Mouse (Mus musculus) MEL (cell line): ENCODE data around the gene Plekhg1. TPM values are rescaled to one million over a fixed set of nuclear protein-coding genes. Genes with fewer than 3 reads are reported as not detected.

ENCODE experiments used
- DNase-seq: peaks from one replicate; pipeline ENCODE4 v3.0.0; 2011; ENCODE audit warnings: low read depth, low spot score
- H3K27ac ChIP-seq: 2 replicates; pipeline ENCODE4 v1.5.1; 2012; ENCODE audit warnings: low read depth, mild to moderate bottlenecking, control low read depth, low read length, moderate library complexity; ENCODE audit not compliant: control insufficient read depth
- H3K27me3 ChIP-seq, 2 experiments: fragments of 150-350 bp in 1 of 2; sonication (generic) in 1 of 2; 2 replicates each; pipeline ENCODE4 v1.6.1; 2012; ENCODE audit warnings: low read length in 2 of 2, mild to moderate bottlenecking in 2 of 2, improper control_type of control experiment in 1 of 2, moderate library complexity in 1 of 2; ENCODE audit not compliant: insufficient read depth in 2 of 2, control insufficient read depth in 1 of 2
- H3K36me3 ChIP-seq, 2 experiments: 2 replicates each; pipeline ENCODE4 v1.6.1; 2012 to 2014; ENCODE audit warnings: low read length in 2 of 2, improper control_type of control experiment in 1 of 2, inconsistent platforms in 1 of 2, mild to moderate bottlenecking in 1 of 2; ENCODE audit not compliant: insufficient read depth in 2 of 2, control insufficient read depth in 1 of 2
- H3K4me1 ChIP-seq, 2 experiments: fragments of 150-350 bp in 1 of 2; sonication (generic) in 1 of 2; 2 replicates each; pipeline ENCODE4 v1.6.1; 2012; ENCODE audit warnings: low read length in 2 of 2, improper control_type of control experiment in 1 of 2, mild to moderate bottlenecking in 1 of 2; ENCODE audit not compliant: insufficient read depth in 2 of 2, control insufficient read depth in 1 of 2
- H3K4me3 ChIP-seq, 2 experiments: fragments of 150-350 bp in 1 of 2; sonication (generic) in 1 of 2; 2 replicates each; pipeline ENCODE4 v1.5.1; 2012; ENCODE audit warnings: low read depth in 2 of 2, low read length in 2 of 2, mild to moderate bottlenecking in 2 of 2, moderate library complexity in 2 of 2, control low read depth in 1 of 2, improper control_type of control experiment in 1 of 2; ENCODE audit not compliant: control insufficient read depth in 1 of 2, insufficient read depth in 1 of 2
- H3K79me2 ChIP-seq: 2 replicates; pipeline ENCODE4 v1.6.1; 2012; ENCODE audit warnings: mild to moderate bottlenecking, low read length, moderate library complexity; ENCODE audit not compliant: control insufficient read depth, poor library complexity, insufficient read depth
- H3K9ac ChIP-seq: 2 replicates; pipeline ENCODE4 v1.6.1; 2012; ENCODE audit warnings: low read depth, mild to moderate bottlenecking, control low read depth, low read length, moderate library complexity; ENCODE audit not compliant: control insufficient read depth, poor library complexity, severe bottlenecking
- H3K9me3 ChIP-seq: fragments of 150-350 bp; sonication (generic); replicated peaks from 2 replicates; pipeline ENCODE4 v1.6.1; 2012; ENCODE audit warnings: mild to moderate bottlenecking, low read length, improper control_type of control experiment, moderate library complexity; ENCODE audit not compliant: insufficient read depth
- BHLHE40 ChIP-seq: IDR thresholded peaks from 2 replicates; pipeline ENCODE4 v1.6.1; 2012; ENCODE audit warnings: low read depth, mild to moderate bottlenecking, inconsistent platforms, low read length, improper control_type of control experiment, borderline replicate concordance
- CHD2 ChIP-seq: IDR thresholded peaks from 2 replicates; pipeline ENCODE4 v1.6.1; 2011; ENCODE audit warnings: low read length, improper control_type of control experiment
- E2F4 ChIP-seq: IDR thresholded peaks from 2 replicates; pipeline ENCODE4 v1.6.1; 2011; ENCODE audit warnings: low read depth, low read length, improper control_type of control experiment, borderline replicate concordance
- ETS1 ChIP-seq: IDR thresholded peaks from 2 replicates; pipeline ENCODE4 v1.6.1; 2012; ENCODE audit warnings: low read depth, mild to moderate bottlenecking, inconsistent platforms, low read length, improper control_type of control experiment, moderate library complexity
- MAX ChIP-seq: IDR thresholded peaks from 2 replicates; pipeline ENCODE4 v1.6.1; 2011; ENCODE audit warnings: low read length, improper control_type of control experiment
- NELFE ChIP-seq: IDR thresholded peaks from 2 replicates; pipeline ENCODE4 v1.6.1; 2011; ENCODE audit warnings: low read depth, low read length, improper control_type of control experiment
- POLR2AphosphoS2 ChIP-seq: IDR thresholded peaks from 2 replicates; pipeline ENCODE4 v1.6.1; 2011; ENCODE audit warnings: low read length, improper control_type of control experiment
- UBTF ChIP-seq: IDR thresholded peaks from 2 replicates; pipeline ENCODE4 v1.6.1; 2012; ENCODE audit warnings: low read depth, mild to moderate bottlenecking, inconsistent platforms, low read length, improper control_type of control experiment, moderate library complexity, borderline replicate concordance; ENCODE audit not compliant: insufficient read depth
- USF2 ChIP-seq, 2 experiments: IDR thresholded peaks; 2 replicates each; pipeline ENCODE4 v1.6.1; 2011 to 2012; ENCODE audit warnings: improper control_type of control experiment in 2 of 2, low read length in 2 of 2, borderline replicate concordance in 1 of 2, inconsistent platforms in 1 of 2, low read depth in 1 of 2, mild to moderate bottlenecking in 1 of 2; ENCODE audit not compliant: insufficient read depth in 1 of 2
- ZC3H11A ChIP-seq: IDR thresholded peaks from 2 replicates; pipeline ENCODE4 v1.6.1; 2012; ENCODE audit warnings: low read depth, mild to moderate bottlenecking, inconsistent platforms, low read length, improper control_type of control experiment
- polyA plus RNA-seq, 2 experiments: library from polyadenylated mRNA; stranded (reverse) in 1 of 2; unstranded in 1 of 2; fragments of >175 nt in 1 of 2; fragments of >200 nt in 1 of 2; gene quantifications; 2 replicates each; pipeline versions ENCODE4 v1.2.1 to v1.2.4; 2012; ENCODE audit warnings: low replicate concordance in 2 of 2, low read depth in 1 of 2; ENCODE audit not compliant: insufficient read length in 2 of 2, insufficient read depth in 1 of 2, missing spikeins in 1 of 2
- total RNA-seq: library from RNA; depleted of rRNA; stranded (reverse); fragments of 300-350 nt; gene quantifications from 2 replicates; pipeline ENCODE4 v1.2.3, GENCODE M21; 2012; rRNA removed

The Plekhg1 gene
- total and polyA plus RNA-seq, 3 experiments: 0.01 TPM; not detected in 2

GRCm38 (mm10) chr10:4005191-4005590 lies 265.0 kb downstream of the Plekhg1 start:
- Histone ChIP-seq H3K9me3 (no peaks in the 10 kb centered on the region), H3K9ac (no peak overlapping the region), H3K79me2 (no peaks in the 10 kb centered on the region), H3K36me3 (peaks cover 0 to 9% of the 10 kb centered on the region in 2 experiments; a peak in 2 of 4 replicates), H3K4me3 (no peak overlapping the region), H3K27ac (no peak overlapping the region)
- no peak for TF ChIP-seq MAX
- TF ChIP-seq CHD2: no peak
- no peak for TF ChIP-seq NELFE
- TF ChIP-seq BHLHE40: no peak
- TF ChIP-seq USF2 (IDR thresholded peaks at IDR 0.05; ENCODE audit: borderline replicate concordance in 1 of 2, insufficient read depth in 1 of 2, low read depth in 1 of 2, low read length in 2 of 2): no peak
- no peak for TF ChIP-seq ETS1
- TF ChIP-seq E2F4: no peak
- no peak for TF ChIP-seq UBTF
- TF ChIP-seq, all 39 proteins: peak for 0
- no peak for DNase-seq
- Histone ChIP-seq H3K27me3 (no peaks in the 10 kb centered on the region), H3K4me1 (no peaks in the 10 kb centered on the region)

- H3K79me2 ChIP-seq: no peaks in the 10 kb centered on the region
- H3K9me3 ChIP-seq: no peaks in the 10 kb centered on the region
- H3K36me3 ChIP-seq: peaks cover 0 to 12% of the 10 kb centered on the region in 2 experiments; a peak in 2 of 4 replicates
- no peak overlapping the region for H3K9ac ChIP-seq
- no peak overlapping the region for H3K27ac ChIP-seq
- H3K27me3 ChIP-seq: no peaks in the 10 kb centered on the region
- no peak for TF ChIP-seq ZC3H11A
- no peak for TF ChIP-seq POLR2AphosphoS2
- no peak overlapping the region for H3K4me3 ChIP-seq
- no peaks in the 10 kb centered on the region for H3K4me1 ChIP-seq
- no peak for DNase-seq
Measured at GRCm38 (mm10) chr10:4006296-4007015, 266.3 kb downstream of the Plekhg1 start.

Other genes starting within 250 kb of the Plekhg1 start
- not detected in 2 replicates for gene Iyd, start 200.1 kb upstream of the Plekhg1 start, total RNA-seq
- gene Iyd, start 200.1 kb upstream of the Plekhg1 start, polyA plus RNA-seq: not detected
- gene Mthfd1l, start 232.8 kb downstream of the Plekhg1 start, total RNA-seq: 43.1 and 58.6 TPM in 2 replicates
- 1,000 to 10,000 TPM in 1 of 2 experiments, 10 to 100 TPM in 1; 83.0 to 1,097 TPM for gene Mthfd1l, start 232.8 kb downstream of the Plekhg1 start, polyA plus RNA-seq